Mouse (Mus musculus) intestine, embryonic 15.5 days (tissue): ENCODE data around the gene Arl6. TPM values are rescaled to one million over a fixed set of nuclear protein-coding genes. Genes with fewer than 3 reads are reported as not detected.

Experiments
- polyA plus RNA-seq: library from polyadenylated mRNA; unstranded; fragments of >200 nt; fragmentation: Nextera tagmentation; extraction: Ambion mirVana; gene quantifications from 2 replicates; pipeline ENCODE4 v1.2.1, GENCODE M21; 2015

Gene Arl6
- polyA plus RNA-seq, 1 experiment from 2014 or later, result 22.2 TPM

Other genes with a start within 250 kb of the Arl6 start
- 0.03 TPM in 1 of 2 replicates, not detected in the other for gene Gabrr3, start 232.1 kb downstream of the Arl6 start, polyA plus RNA-seq
- gene Riox2, start 167.6 kb downstream of the Arl6 start, polyA plus RNA-seq, result 34.1 and 35.8 TPM in 2 replicates
- gene Crybg3, start 38.4 kb downstream of the Arl6 start, polyA plus RNA-seq, result 5.5 and 5.6 TPM in 2 replicates